Mouse (Mus musculus) E14TG2a.4 (cell line): ENCODE measurements around the gene Lgmn.

Experiments used
- CTCF ChIP-seq: conservative IDR thresholded peaks from 2 replicates; pipeline ENCODE4 v1.5.1; 2014; ENCODE audit warnings: low read length
- NANOG ChIP-seq: IDR thresholded peaks from 2 replicates; pipeline ENCODE4 v1.6.1; 2014; ENCODE audit warnings: borderline replicate concordance, low read length, mixed read lengths

DNA sequence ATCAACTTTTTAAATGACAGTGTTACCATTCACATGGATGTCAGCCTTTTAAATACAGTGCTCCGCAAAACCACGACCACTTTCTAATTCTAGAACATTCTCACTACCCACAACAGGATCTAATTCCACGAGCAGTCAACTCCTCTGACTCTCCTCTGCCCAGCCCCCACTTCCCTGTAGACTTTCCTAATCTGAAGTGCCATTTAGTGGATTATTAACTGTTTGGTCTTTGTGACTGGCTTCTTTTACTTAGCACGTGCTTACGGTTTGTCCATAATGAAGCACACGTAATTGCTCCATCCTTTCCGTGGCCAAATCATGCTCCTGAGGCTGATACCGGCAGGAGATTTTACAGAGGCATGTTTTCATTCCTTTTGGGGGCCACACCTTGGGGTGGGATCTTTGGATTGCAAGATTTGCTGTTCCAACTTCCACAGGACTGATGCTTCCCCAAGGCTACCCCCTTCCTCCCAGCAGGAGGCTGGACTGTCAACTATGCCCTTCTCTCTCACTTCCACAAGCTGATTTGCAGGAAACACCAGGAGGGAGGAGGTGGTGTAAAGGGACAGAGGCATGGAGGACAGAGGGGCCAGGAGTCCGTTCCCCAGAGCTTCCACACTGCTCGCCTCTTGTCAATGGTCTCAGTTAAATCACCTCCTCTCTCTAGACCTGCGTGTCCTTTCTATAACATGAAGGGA is 16.8 kb downstream of the Lgmn start:
- TF ChIP-seq CTCF: no peak
- TF ChIP-seq NANOG: no peak
